Mouse (Mus musculus) cerebellum, postnatal 4 days (tissue): ENCODE measurements at regions not wholly inside any gene's neighbourhood (a gene's known extent, or its start where the extent isn't known, plus 50 kb on each side); places are given as distances from the start of the nearest gene placed in this dataset.

ENCODE experiments used
- DNase-seq, 2 experiments: peaks; one replicate each; pipeline ENCODE4 v3.0.0; 2022; ENCODE audit warnings: low spot score in 2 of 2, mixed read lengths in 1 of 2

- DNase-seq = no peak
Measured at GRCm38 (mm10) chr12:58901931-58902330, 109.9 kb downstream of the Sec23a start.

GRCm38 (mm10) chr12:58875808-58876207 lies 136.0 kb downstream of the Sec23a start:
- no peak for DNase-seq

GRCm38 (mm10) chr12:58872465-58872864 lies 139.4 kb downstream of the Sec23a start:
- DNase-seq = no peak

GRCm38 (mm10) chr12:58856498-58856897 lies 155.3 kb downstream of the Sec23a start:
- DNase-seq = no peak

GRCm38 (mm10) chr12:58851677-58852385 lies 160.0 kb downstream of the Sec23a start:
- peak in 1 of 2 experiments; percentile 38 for DNase-seq

GRCm38 (mm10) chr12:58829656-58830055 lies 182.2 kb downstream of the Sec23a start:
- DNase-seq = no peak

- DNase-seq = no peak
Measured at GRCm38 (mm10) chr12:58827864-58828263, 184.0 kb downstream of the Sec23a start.

GRCm38 (mm10) chr12:58825139-58825921 lies 186.5 kb downstream of the Sec23a start:
- no peak for DNase-seq

- DNase-seq = no peak
Measured at GRCm38 (mm10) chr12:58822971-58823370, 188.8 kb downstream of the Sec23a start.

GRCm38 (mm10) chr12:58804068-58804467 lies 207.7 kb downstream of the Sec23a start:
- DNase-seq = no peak

GRCm38 (mm10) chr12:58802410-58802809 lies 209.4 kb downstream of the Sec23a start:
- DNase-seq = peak; percentile 64 to 84
